Mouse (Mus musculus): ENCODE measurements at regions not wholly inside any gene's neighbourhood (a gene's known extent, or its start where the extent isn't known, plus 50 kb on each side); places are given as distances from the start of the nearest gene placed in this dataset.

GRCm38 (mm10) chr7:125340326-125340905 is 104.1 kb upstream of the Kdm8 start:
- no peak for TF ChIP-seq CTCF (conservative IDR thresholded peaks at IDR 0.05; ENCODE audit: low read length)
- no peak for TF ChIP-seq NANOG (IDR thresholded peaks at IDR 0.05; ENCODE audit: borderline replicate concordance, low read length)
